Mouse (Mus musculus): ENCODE results near the gene 9030025P20Rik.
"Not testable (repeated sequence)": the region's sequence is repeated elsewhere in the genome, so short reads cannot be mapped to it uniquely, and the experiment has no call there.

GRCm38 (mm10) chr17:15023878-15024492, 45.7 kb downstream of the 9030025P20Rik start:
- TF ChIP-seq POLR2A, CTCF (IDR thresholded peaks at IDR 0.05; ENCODE audit: insufficient read depth, low read depth, low read length): not testable (repeated sequence)
